Mouse (Mus musculus): ENCODE data around the gene Gm44502. TPM values are rescaled to one million over a fixed set of nuclear protein-coding genes. Genes with fewer than 3 reads are reported as not detected.
A peak's percentile ranks its signal among the peaks of the same experiment; 100 is the strongest.

Gene Gm44502
- polyA plus RNA-seq, 1 experiment = not detected

DNA sequence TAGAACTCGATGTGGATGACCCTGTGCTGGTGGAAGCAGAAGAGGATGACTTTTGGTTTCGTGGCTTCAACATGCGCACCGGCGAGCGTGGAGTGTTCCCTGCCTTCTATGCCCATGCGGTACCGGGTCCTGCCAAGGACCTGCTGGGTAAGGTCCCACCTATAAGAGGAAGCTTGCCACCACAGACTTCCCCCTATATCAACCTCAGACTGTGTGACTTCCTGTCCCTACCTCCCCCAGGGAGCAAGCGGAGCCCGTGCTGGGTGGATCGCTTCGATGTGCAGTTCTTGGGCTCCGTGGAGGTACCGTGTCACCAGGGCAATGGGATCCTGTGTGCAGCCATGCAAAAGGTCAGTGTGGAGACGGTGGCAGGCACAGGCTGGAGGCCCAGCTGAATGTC, 29.4 kb upstream of the Gm44502 start:
- WGBS = 76% methylated on average over 15 of the region's 15 CpGs
- no peak for DNase-seq
- TF ChIP-seq POLR2A (IDR thresholded peaks at IDR 0.05; ENCODE audit: borderline replicate concordance, extremely low read depth, low read depth, low read length) = no peak
- TF ChIP-seq CTCF (IDR thresholded peaks at IDR 0.05; ENCODE audit: insufficient read depth, low read length) = no peak

DNA sequence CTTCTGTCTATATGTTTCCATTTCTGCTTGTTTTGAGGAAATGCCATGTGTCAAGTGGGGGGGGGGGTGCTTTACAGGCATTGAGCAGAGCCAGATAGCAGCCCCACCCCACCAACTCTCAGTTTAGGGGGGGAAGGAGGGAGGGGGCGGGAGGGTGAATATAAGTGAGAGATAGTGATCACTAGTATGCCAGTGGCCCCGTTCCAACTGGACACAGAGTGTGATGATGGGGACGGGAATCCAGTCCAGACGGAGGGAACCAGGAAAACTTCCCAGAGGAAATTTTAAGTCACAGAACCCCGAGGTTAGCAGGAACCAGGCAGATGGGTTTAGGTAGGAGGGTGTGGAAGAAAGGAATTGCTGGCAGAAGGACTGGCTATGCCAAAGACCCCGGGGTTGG, 26.1 kb upstream of the Gm44502 start:
- TF ChIP-seq CTCF (IDR thresholded peaks at IDR 0.05; ENCODE audit: insufficient read depth, low read length) (no peak), POLR2A (IDR thresholded peaks at IDR 0.05; ENCODE audit: borderline replicate concordance, extremely low read depth, low read depth, low read length) (no peak)
- no peaks in the 10 kb centered on the region for H3K4me1 ChIP-seq (ENCODE audit: control insufficient read depth, insufficient read depth, low read length)
- 58% methylated on average over 6 of the region's 6 CpGs for WGBS
- no peak for DNase-seq
- no peak overlapping the region for H3K4me3 ChIP-seq (replicated peaks; ENCODE audit: extremely low read depth, low read depth, low read length)

More for the DNA sequence above, 29.4 kb upstream of the Gm44502 start:
- Histone ChIP-seq H3K4me1 (ENCODE audit: control insufficient read depth, insufficient read depth, low read length) (no peaks in the 10 kb centered on the region), H3K4me3 (replicated peaks; ENCODE audit: extremely low read depth, low read depth, low read length) (no peak overlapping the region)

DNA sequence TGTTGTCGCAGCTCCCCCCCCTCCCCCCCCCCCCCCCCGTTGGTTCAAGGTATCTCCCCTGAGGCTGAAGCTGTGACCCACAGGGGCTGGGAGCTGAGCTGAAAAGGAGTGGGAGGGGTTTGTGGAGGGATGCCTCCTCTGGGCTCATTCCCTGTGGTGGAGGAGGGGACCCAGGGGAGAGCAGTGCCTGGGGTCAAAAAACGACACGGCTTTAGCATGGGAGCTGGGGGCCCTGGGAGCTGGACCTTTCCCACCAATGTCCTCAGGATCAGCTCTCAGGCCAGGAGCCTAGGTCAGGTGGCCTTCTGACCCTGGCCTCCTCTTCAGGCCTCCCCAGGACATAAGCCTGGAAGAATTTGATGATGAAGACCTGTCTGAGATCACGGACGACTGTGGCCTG, 25.4 kb upstream of the Gm44502 start:
- no peak for DNase-seq
- WGBS = 27% methylated on average over 4 of the region's 6 CpGs
- TF ChIP-seq POLR2A (IDR thresholded peaks at IDR 0.05; ENCODE audit: borderline replicate concordance, extremely low read depth, low read depth, low read length) (no peak), CTCF (IDR thresholded peaks at IDR 0.05; ENCODE audit: insufficient read depth, low read length) (no peak)
- H3K4me1 ChIP-seq (ENCODE audit: control insufficient read depth, insufficient read depth, low read length) = no peaks in the 10 kb centered on the region
- H3K4me3 ChIP-seq (replicated peaks; ENCODE audit: extremely low read depth, low read depth, low read length) = no peak overlapping the region

DNA sequence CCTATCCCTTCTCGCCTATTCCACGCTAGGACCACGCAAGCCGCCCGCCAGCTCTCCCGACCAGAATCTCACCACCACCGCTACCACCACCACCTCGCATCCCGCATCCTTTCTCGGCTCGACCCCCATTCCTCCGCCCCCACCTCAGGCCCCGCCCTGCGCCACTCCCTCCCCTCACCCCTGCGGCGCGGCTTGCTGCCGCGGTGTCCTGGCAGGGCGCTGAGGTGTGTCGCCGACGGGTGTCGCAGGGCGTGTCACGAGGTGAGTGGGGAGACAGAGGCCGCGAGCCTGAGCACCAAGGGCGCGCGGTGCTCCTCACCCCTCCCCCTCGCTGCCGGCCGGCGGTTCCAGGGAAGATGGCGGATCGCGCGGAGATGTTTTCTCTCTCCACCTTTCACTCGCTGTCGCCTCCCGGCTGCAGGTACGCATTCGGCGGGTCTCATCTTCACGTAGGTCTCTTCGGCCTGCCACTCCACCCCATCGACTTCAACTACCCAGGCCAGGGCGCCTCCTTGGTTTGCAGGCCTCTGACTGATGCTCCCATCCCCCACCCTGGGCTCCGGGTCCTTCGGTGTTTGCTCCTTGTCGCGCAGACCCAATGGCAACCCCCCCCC, 24.5 kb upstream of the Gm44502 start, which contains the start of gene Mapk8ip2:
Gene Mapk8ip2 (plus strand): TSS at position 49 of the 614 bp plus-strand sequence.
- 2% methylated on average over 53 of the region's 53 CpGs for WGBS
- Histone ChIP-seq H3K4me1 (ENCODE audit: control insufficient read depth, insufficient read depth, low read length) (no peaks in the 10 kb centered on the region), H3K4me3 (replicated peaks; ENCODE audit: extremely low read depth, low read depth, low read length) (no peak within 1 kb of the TSS)
- TF ChIP-seq POLR2A (IDR thresholded peaks at IDR 0.05; ENCODE audit: borderline replicate concordance, extremely low read depth, low read depth, low read length) (no peak), CTCF (IDR thresholded peaks at IDR 0.05; ENCODE audit: insufficient read depth, low read length) (no peak)
- no peak for DNase-seq

DNA sequence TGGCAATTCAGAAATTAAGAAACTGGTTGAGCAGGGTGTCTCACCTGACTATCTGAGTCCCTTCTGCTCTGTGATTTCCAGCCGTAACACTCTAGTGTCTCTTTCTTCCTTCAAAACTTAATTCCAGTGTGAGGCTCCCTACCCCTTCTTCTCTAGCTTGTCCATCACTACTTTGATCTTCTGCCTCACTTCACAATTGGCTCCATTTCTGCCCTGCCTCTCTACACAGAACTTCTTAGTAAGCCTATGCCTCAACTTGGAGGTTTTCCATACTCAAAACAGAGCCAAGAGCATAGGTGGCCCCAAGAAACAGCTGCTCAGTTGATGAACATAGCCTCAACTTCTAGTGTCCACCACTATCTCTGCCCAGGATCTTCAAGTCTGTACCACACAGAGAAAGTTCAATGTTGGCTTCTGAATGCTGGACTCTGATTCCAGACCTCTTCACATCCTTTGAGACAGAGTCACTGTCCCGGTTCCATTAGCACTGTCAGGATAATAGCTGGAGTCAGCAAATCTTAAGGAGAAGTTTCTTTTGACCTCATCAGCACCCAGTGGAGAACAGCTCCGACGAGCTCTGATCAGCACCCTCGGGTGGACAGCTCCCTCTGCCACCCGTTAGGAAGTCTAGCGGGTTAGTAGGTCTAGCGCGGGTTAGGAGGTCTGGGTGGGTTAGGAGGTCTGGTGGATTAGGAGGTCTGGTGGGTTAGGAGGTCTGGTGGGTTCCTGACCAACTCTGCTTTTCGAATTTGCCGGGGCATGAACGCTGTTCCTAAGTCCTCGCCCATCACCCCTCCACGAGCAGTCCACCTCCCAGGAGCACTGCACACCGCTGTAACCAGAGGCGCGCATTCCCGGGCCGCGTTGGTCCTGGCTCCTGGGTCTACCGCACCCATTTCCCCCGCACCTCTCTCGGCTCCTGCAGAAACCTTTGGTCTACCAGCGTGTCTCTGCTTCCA, 23.7 kb upstream of the Gm44502 start:
- DNase-seq = peak; percentile 42
- Histone ChIP-seq H3K4me3 (replicated peaks; ENCODE audit: extremely low read depth, low read depth, low read length) (no peak overlapping the region), H3K4me1 (ENCODE audit: control insufficient read depth, insufficient read depth, low read length) (no peaks in the 10 kb centered on the region)
- WGBS = 5% methylated on average over 24 of the region's 24 CpGs
- no peak for TF ChIP-seq CTCF (IDR thresholded peaks at IDR 0.05; ENCODE audit: insufficient read depth, low read length)
- no peak for TF ChIP-seq POLR2A (IDR thresholded peaks at IDR 0.05; ENCODE audit: borderline replicate concordance, extremely low read depth, low read depth, low read length)

DNA sequence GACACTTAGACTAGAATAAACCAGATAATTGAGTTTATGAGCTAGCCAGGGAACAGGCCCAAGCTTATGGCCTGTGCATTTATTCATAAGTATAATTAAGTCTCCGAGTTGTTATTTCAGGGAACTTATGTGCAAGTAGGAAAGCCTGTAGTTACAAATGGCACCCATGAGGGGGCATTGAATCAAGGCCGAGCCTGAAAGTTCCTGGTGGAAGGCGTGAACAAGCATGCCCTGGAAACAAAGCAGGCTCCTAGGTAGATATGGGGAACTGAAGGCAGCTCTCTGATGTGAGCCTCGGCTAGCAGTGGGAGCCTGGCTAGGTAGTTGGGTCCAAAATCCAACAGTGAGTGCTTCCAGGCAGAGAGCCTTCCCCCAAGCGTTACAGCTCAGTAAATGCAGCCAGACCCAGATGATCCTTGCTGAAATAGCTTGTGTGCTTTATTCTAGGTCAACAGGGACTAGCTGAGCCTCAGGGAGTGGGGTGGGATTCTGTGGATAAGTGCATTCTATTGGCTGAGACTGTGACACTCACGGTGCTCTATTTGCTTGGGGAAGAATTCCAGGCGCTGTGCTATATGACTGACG, 13.1 kb upstream of the Gm44502 start:
- H3K4me3 ChIP-seq (replicated peaks; ENCODE audit: extremely low read depth, low read depth, low read length) = no peak overlapping the region

DNA sequence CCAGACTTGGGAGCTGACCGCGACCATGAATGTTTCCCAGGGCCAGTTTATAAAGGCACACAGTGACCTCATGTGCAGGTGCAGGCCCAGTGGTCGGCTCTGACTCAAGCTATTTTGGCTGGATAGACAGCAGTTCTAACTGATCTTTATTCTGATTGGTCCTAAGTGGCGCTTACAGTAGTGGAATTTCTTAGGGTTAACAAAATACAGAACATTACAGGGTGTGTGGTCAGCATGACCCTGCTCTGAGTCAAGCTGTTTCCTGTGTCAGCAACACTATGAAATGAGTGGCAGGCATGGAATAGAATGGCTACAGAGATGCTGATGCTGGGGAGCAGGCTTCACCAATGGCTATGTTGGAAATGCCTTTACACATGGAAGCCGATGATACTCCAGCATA, 6.4 kb upstream of the Gm44502 start:
- TF ChIP-seq POLR2A (IDR thresholded peaks at IDR 0.05; ENCODE audit: borderline replicate concordance, extremely low read depth, low read depth, low read length) = no peak
- TF ChIP-seq CTCF (IDR thresholded peaks at IDR 0.05; ENCODE audit: insufficient read depth, low read length) = no peak
- H3K4me3 ChIP-seq (replicated peaks; ENCODE audit: extremely low read depth, low read depth, low read length) = no peak overlapping the region
- H3K4me1 ChIP-seq (ENCODE audit: control insufficient read depth, insufficient read depth, low read length) = no peaks in the 10 kb centered on the region
- WGBS = 86% methylated on average over 5 of the region's 5 CpGs
- DNase-seq = no peak

More for the DNA sequence above, 13.1 kb upstream of the Gm44502 start:
- no peak for DNase-seq
- H3K4me1 ChIP-seq (ENCODE audit: control insufficient read depth, insufficient read depth, low read length) = no peaks in the 10 kb centered on the region
- TF ChIP-seq CTCF (IDR thresholded peaks at IDR 0.05; ENCODE audit: insufficient read depth, low read length) = no peak
- TF ChIP-seq POLR2A (IDR thresholded peaks at IDR 0.05; ENCODE audit: borderline replicate concordance, extremely low read depth, low read depth, low read length) = no peak
- 34% methylated on average over 8 of the region's 8 CpGs for WGBS

DNA sequence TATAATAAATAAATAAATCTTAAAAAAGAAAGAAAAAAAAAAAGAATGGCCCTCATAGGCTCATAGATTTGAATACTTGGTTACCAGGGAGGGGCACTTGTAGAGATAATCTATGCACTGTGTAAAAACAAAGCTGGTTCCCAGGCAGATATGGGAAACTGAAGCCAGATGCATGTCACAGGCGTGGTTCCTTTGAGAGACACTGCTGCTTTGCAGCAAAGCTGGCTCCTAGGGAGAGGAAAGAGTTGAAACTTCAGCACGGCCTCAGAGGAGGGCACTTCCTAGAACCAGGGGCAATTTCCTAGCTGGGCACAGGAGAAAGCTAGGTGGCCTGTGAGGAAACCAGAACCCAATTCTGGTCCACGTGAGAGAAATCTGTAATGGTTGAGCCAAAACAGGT, 4.6 kb upstream of the Gm44502 start:
- no peak for DNase-seq
- Histone ChIP-seq H3K4me3 (replicated peaks; ENCODE audit: extremely low read depth, low read depth, low read length) (no peak overlapping the region), H3K4me1 (ENCODE audit: control insufficient read depth, insufficient read depth, low read length) (no peaks in the 10 kb centered on the region)
- no peak for TF ChIP-seq CTCF (IDR thresholded peaks at IDR 0.05; ENCODE audit: insufficient read depth, low read length)
- no peak for TF ChIP-seq POLR2A (IDR thresholded peaks at IDR 0.05; ENCODE audit: borderline replicate concordance, extremely low read depth, low read depth, low read length)
- whole genome bisulfite sequencing = 78% methylated on average over 3 of the region's 3 CpGs

DNA sequence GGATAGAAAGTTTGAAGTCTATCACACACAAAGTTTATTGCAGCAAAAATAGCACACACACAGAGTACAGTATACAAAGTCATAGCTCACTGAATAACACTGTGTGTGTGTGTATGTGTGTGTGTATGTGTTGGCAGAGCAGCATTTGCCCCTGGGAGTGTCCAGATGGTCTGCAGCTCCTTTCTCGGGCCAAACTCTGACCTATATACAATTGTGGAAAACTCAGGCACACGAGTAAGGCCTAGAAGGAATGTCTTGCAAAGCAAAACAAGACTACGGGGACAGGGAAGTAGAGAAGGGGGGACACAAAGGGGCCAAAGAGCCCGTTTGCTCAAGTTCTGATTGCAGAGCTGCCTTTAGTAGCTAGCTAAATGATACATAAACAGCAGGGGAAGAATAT, 3.5 kb upstream of the Gm44502 start:
- Histone ChIP-seq H3K4me1 (ENCODE audit: control insufficient read depth, insufficient read depth, low read length) (0 out of 2 replicates have a peak, but pooled peaks cover 3% of the 10 kb centered on the region), H3K4me3 (replicated peaks; ENCODE audit: extremely low read depth, low read depth, low read length) (no peak overlapping the region)
- WGBS = 78% methylated on average over 4 of the region's 4 CpGs
- no peak for DNase-seq
- no peak for TF ChIP-seq POLR2A (IDR thresholded peaks at IDR 0.05; ENCODE audit: borderline replicate concordance, extremely low read depth, low read depth, low read length)
- no peak for TF ChIP-seq CTCF (IDR thresholded peaks at IDR 0.05; ENCODE audit: insufficient read depth, low read length)
